Mouse (Mus musculus): ENCODE measurements around the gene Zfp704. TPM values are rescaled to one million over a fixed set of nuclear protein-coding genes. Genes with fewer than 3 reads are reported as not detected.

Gene Zfp704
- polyA plus RNA-seq, 1 experiment from 2014 or later, result 14.7 TPM

DNA sequence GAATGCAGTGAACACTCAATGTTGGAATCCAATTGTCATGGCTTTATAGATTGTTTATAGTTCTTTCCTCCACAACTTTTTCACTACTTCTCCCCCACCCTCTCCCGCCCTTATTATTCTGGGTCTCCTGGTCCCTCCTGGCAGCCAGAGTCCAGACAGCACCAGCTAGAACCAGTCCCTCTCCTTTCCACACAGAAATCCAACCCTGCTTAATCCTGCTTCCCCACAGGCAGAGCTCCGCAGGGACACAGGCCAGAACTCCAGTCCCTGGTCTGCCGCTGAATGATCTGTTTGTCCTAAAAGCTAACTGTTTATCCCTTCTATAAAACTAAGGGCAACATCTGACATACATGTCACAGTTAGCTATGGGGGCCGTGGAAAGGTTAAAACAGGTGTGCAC is 6.0 kb downstream of the Zfp704 start:
- Histone ChIP-seq H3K9me3 (ENCODE audit: control insufficient read depth, low read length) (no peaks in the 10 kb centered on the region), H3K27ac (no peak overlapping the region), H3K4me1 (replicated peaks; ENCODE audit: control insufficient read depth, insufficient read depth, low read length) (peaks cover 28% of the 10 kb centered on the region), H3K4me2 (replicated peaks) (no peak overlapping the region), H3K27me3 (ENCODE audit: control insufficient read depth, insufficient read depth, low read length) (no peaks in the 10 kb centered on the region), H3K36me3 (replicated peaks; ENCODE audit: control insufficient read depth, insufficient read depth) (no peaks in the 10 kb centered on the region), H3K4me3 (replicated peaks; ENCODE audit: low read length) (no peak overlapping the region), H3K9ac (no peak overlapping the region)
- 82% methylated on average over 4 of the region's 4 CpGs for WGBS
- DNase-seq (ENCODE audit: low spot score), result no peak
- ATAC-seq (ENCODE audit: low FRiP score), result no peak

DNA sequence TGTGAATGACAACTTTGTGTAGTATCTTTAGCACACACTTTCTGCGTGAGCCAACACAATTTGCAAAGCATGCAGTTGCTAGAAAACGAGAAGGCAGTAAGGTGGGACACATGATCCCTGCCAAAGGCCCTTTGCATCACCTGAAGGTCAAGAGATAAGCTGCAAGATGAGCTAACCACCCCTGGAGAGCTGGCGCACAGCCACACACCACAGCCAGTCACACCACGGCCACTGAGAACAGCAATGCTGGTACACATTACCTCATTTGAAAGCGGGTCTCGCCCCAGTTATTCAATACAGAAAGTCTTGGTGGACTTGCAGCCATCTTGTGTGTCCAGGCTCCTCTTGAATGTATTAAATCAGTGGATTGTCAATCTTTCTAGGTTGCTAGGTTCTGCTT is 9.3 kb downstream of the Zfp704 start:
- no peak overlapping the region for H3K4me2 ChIP-seq (replicated peaks)
- H3K4me1 ChIP-seq (replicated peaks; ENCODE audit: control insufficient read depth, insufficient read depth, low read length), result peaks cover 7% of the 10 kb centered on the region; the same call in 1 of the 2 replicates
- no peaks in the 10 kb centered on the region for H3K27me3 ChIP-seq (ENCODE audit: control insufficient read depth, insufficient read depth, low read length)
- no peaks in the 10 kb centered on the region for H3K9me3 ChIP-seq (ENCODE audit: control insufficient read depth, low read length)
- WGBS, result 82% methylated on average over 6 of the region's 6 CpGs
- DNase-seq (ENCODE audit: low spot score), result no peak
- no peak overlapping the region for H3K27ac ChIP-seq
- ATAC-seq (ENCODE audit: low FRiP score), result no peak
- H3K36me3 ChIP-seq (replicated peaks; ENCODE audit: control insufficient read depth, insufficient read depth), result no peaks in the 10 kb centered on the region
- no peak overlapping the region for H3K9ac ChIP-seq
- no peak overlapping the region for H3K4me3 ChIP-seq (replicated peaks; ENCODE audit: low read length)

DNA sequence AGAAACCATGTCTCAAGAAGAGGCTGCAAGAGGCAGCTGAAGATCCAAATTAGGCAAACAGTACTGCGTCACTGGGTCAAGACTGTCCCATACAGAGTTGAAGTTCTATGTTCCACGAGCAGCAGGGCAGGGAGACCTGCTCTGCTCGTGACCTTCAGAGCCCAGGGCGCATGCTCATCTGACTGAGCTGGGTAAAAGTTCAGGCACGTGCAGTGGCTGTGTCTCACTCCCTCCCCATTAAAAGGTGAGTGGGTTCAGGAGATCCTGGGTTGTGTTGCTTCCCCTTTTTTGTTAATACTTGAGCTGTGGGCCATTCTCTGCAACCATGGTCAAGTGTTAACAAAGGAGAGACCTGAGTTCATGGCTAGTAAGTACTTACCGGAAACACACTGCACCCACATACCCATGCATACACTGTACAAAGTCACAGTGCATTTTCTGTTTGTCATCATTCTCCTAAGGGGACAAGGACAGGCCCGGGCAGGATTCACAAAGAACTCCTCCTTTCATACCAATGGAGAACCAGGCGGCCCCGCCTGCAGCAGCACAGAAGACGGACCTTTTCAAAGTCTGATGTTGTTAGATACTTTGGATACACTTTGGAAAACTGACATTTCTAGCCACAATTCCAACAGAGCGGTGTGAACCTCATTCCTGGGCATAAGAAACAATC is 10.0 kb downstream of the Zfp704 start:
- no peak for DNase-seq (ENCODE audit: low spot score)
- WGBS, result 89% methylated on average over 11 of the region's 11 CpGs

DNA sequence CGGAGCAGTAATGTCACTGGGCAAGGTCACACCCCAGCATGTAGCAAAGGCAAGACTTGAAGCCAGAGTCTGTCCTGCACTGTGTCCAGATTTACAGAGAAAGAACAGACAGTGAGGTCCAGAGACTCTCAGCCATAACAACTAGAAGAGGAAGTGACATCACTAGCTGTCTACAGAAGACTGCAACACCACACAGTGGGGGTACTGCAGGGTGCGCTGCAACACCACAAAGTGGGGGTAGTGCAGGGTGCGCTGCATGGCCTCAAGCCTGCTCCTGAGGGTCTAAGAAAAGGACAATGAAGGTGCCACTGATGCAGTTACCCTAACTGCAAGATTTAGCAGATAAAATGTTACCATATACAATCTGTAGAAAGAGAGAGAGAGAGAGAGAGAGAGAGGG is 11.8 kb downstream of the Zfp704 start:
- DNase-seq (ENCODE audit: low spot score) (no peak), ATAC-seq (ENCODE audit: low FRiP score) (no peak)
- no peak overlapping the region for H3K4me2 ChIP-seq (replicated peaks)
- H3K9ac ChIP-seq, result no peak overlapping the region
- H3K4me1 ChIP-seq (replicated peaks; ENCODE audit: control insufficient read depth, insufficient read depth, low read length), result no peaks in the 10 kb centered on the region
- no peak overlapping the region for H3K4me3 ChIP-seq (replicated peaks; ENCODE audit: low read length)
- no peaks in the 10 kb centered on the region for H3K36me3 ChIP-seq (replicated peaks; ENCODE audit: control insufficient read depth, insufficient read depth)
- WGBS, result 96% methylated on average over 3 of the region's 3 CpGs
- no peak overlapping the region for H3K27ac ChIP-seq
- no peaks in the 10 kb centered on the region for H3K9me3 ChIP-seq (ENCODE audit: control insufficient read depth, low read length)
- no peaks in the 10 kb centered on the region for H3K27me3 ChIP-seq (ENCODE audit: control insufficient read depth, insufficient read depth, low read length)

More for the DNA sequence above, 10.0 kb downstream of the Zfp704 start:
- no peak overlapping the region for H3K27ac ChIP-seq
- ATAC-seq (ENCODE audit: low FRiP score), result no peak
- 0 out of 2 replicates have a peak, but pooled peaks cover under 1% of the 10 kb centered on the region for H3K4me1 ChIP-seq (replicated peaks; ENCODE audit: control insufficient read depth, insufficient read depth, low read length)
- no peak overlapping the region for H3K4me3 ChIP-seq (replicated peaks; ENCODE audit: low read length)
- no peaks in the 10 kb centered on the region for H3K9me3 ChIP-seq (ENCODE audit: control insufficient read depth, low read length)
- no peak overlapping the region for H3K4me2 ChIP-seq (replicated peaks)
- H3K9ac ChIP-seq, result no peak overlapping the region
- no peaks in the 10 kb centered on the region for H3K27me3 ChIP-seq (ENCODE audit: control insufficient read depth, insufficient read depth, low read length)
- no peaks in the 10 kb centered on the region for H3K36me3 ChIP-seq (replicated peaks; ENCODE audit: control insufficient read depth, insufficient read depth)

DNA sequence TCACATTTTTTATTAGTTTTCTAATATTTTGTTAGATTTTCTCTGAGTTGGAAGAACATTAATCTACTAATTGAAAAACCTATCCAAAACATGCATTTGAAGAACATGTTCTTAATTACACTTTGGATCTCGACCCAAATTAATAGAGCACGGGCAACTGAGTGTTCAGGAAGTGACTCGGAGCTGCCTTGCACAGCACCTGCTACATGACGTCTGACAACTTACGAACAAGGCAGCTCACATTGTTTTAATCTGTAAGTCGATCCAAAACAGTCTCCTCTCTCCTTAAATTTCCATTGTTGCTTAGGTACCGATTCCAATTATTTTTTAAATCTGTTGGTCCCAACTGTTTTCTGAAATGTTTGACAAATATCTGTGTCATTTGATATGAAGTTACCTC is 15.4 kb downstream of the Zfp704 start:
- WGBS, result 84% methylated on average over 7 of the region's 7 CpGs
- H3K4me3 ChIP-seq (replicated peaks; ENCODE audit: low read length), result no peak overlapping the region
- H3K27ac ChIP-seq, result no peak overlapping the region
- H3K27me3 ChIP-seq (ENCODE audit: control insufficient read depth, insufficient read depth, low read length), result no peaks in the 10 kb centered on the region
- no peaks in the 10 kb centered on the region for H3K9me3 ChIP-seq (ENCODE audit: control insufficient read depth, low read length)
- H3K9ac ChIP-seq, result no peak overlapping the region
- no peaks in the 10 kb centered on the region for H3K4me1 ChIP-seq (replicated peaks; ENCODE audit: control insufficient read depth, insufficient read depth, low read length)
- H3K36me3 ChIP-seq (replicated peaks; ENCODE audit: control insufficient read depth, insufficient read depth), result no peaks in the 10 kb centered on the region
- no peak for ATAC-seq (ENCODE audit: low FRiP score)
- no peak for DNase-seq (ENCODE audit: low spot score)
- no peak overlapping the region for H3K4me2 ChIP-seq (replicated peaks)

DNA sequence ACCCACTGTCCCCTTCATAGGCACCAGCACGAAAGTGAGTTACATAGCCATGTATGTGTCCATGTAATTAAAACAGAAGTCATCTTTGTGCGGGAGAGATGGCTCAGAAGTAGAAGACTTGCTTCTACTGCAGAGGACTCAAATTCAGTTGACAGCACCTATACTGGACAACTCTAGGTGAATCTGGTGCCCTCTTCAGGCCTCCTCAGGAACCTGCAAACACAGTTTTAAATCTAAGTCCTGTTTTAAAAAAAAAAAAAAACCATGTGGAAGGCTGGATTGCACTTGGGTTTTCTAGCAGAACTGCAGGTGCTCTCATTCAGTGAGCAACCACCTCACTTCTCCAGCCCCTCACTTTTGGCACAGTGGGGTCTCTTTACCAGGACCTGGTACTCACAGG is 16.1 kb downstream of the Zfp704 start:
- no peak for ATAC-seq (ENCODE audit: low FRiP score)
- no peak overlapping the region for H3K4me3 ChIP-seq (replicated peaks; ENCODE audit: low read length)
- H3K9ac ChIP-seq, result no peak overlapping the region
- 90% methylated on average over 2 of the region's 2 CpGs for WGBS
- no peak overlapping the region for H3K27ac ChIP-seq
- H3K4me1 ChIP-seq (replicated peaks; ENCODE audit: control insufficient read depth, insufficient read depth, low read length), result no peaks in the 10 kb centered on the region
- no peaks in the 10 kb centered on the region for H3K36me3 ChIP-seq (replicated peaks; ENCODE audit: control insufficient read depth, insufficient read depth)
- DNase-seq (ENCODE audit: low spot score), result peak; percentile 37
- no peaks in the 10 kb centered on the region for H3K9me3 ChIP-seq (ENCODE audit: control insufficient read depth, low read length)
- H3K4me2 ChIP-seq (replicated peaks), result no peak overlapping the region
- no peaks in the 10 kb centered on the region for H3K27me3 ChIP-seq (ENCODE audit: control insufficient read depth, insufficient read depth, low read length)

DNA sequence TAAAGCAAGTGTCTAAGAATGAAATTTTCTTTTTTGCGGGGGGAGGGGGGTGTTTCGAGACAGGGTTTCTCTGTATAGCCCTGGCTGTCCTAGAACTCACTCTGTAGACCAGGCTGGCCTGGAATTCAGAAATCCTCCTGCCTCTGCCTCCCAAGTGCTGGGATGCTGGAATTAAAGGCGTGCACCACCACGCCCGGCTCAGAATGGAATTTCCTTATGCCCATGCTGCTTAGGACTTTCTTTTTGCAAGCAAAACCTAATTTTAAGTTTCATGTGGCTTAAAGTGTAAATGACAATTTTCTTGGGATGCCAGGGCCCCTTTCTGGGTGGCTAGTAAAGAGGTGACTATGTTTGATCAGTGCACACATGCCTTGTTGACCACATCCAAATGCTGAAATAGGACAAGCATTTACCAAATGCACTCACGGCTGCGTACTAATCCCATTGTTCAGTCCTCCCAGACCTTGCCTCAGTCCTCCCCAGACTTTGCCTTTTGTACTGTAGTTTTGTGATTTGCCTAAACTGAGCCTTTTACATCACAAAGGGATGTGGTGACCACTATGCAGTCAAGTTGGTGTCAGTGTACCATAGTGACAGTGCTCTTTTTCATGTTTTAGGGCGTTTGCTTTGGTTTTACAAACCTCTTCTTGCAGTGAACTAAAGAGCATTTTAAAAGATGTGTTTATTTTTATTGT is 18.3 kb downstream of the Zfp704 start:
- no peak for ATAC-seq (ENCODE audit: low FRiP score)
- WGBS, result 97% methylated on average over 8 of the region's 8 CpGs

DNA sequence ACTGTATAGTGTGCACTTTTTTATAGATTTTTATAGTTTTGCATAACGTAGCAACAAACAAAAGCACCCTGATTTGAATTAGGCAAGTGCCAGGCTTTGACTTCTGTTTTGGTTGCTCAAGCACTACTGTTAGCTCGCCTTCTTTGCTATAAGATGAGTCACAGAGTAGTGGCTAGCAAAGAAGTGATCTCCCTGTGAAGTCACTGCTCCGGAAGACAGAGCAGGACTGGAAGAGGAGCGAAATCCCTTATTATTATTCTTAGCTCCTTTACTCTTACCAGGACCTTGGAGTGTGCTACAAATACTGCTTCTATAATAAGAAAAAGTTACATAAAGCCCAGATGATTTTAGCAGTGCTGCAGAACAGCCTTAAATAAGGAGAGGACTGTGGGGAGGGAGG is 21.2 kb downstream of the Zfp704 start:
- 88% methylated on average over 4 of the region's 4 CpGs for WGBS
- no peaks in the 10 kb centered on the region for H3K4me1 ChIP-seq (replicated peaks; ENCODE audit: control insufficient read depth, insufficient read depth, low read length)
- H3K9me3 ChIP-seq (ENCODE audit: control insufficient read depth, low read length), result no peaks in the 10 kb centered on the region
- no peak overlapping the region for H3K4me2 ChIP-seq (replicated peaks)
- ATAC-seq (ENCODE audit: low FRiP score) (no peak), DNase-seq (ENCODE audit: low spot score) (no peak)
- no peak overlapping the region for H3K9ac ChIP-seq
- no peaks in the 10 kb centered on the region for H3K27me3 ChIP-seq (ENCODE audit: control insufficient read depth, insufficient read depth, low read length)
- no peak overlapping the region for H3K4me3 ChIP-seq (replicated peaks; ENCODE audit: low read length)
- no peak overlapping the region for H3K27ac ChIP-seq
- H3K36me3 ChIP-seq (replicated peaks; ENCODE audit: control insufficient read depth, insufficient read depth), result no peaks in the 10 kb centered on the region

More for the DNA sequence above, 18.3 kb downstream of the Zfp704 start:
- Histone ChIP-seq H3K9me3 (ENCODE audit: control insufficient read depth, low read length) (no peaks in the 10 kb centered on the region), H3K4me3 (replicated peaks; ENCODE audit: low read length) (no peak overlapping the region), H3K9ac (no peak overlapping the region), H3K27me3 (ENCODE audit: control insufficient read depth, insufficient read depth, low read length) (no peaks in the 10 kb centered on the region), H3K36me3 (replicated peaks; ENCODE audit: control insufficient read depth, insufficient read depth) (no peaks in the 10 kb centered on the region), H3K27ac (no peak overlapping the region), H3K4me1 (replicated peaks; ENCODE audit: control insufficient read depth, insufficient read depth, low read length) (no peaks in the 10 kb centered on the region), H3K4me2 (replicated peaks) (no peak overlapping the region)
- DNase-seq (ENCODE audit: low spot score), result no peak

DNA sequence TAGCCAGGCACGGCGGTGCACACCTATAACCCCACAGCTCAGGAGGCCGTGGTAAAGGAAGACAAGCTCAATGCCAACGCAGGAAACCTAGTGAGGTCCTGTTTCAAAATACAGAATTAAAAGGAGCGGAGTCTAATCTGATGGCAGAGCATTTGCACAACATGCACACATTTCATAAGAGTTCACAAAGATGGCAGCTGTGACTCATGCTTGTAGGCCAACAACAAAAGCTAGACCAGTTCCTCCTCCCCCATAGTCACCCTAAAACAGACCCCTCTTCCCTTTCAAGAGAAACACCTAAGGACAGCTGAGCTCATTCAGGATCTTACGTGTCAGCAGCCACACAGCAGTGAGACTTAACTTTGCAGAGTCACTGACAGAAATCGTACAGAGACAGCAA is 22.6 kb downstream of the Zfp704 start:
- DNase-seq (ENCODE audit: low spot score) (no peak), ATAC-seq (ENCODE audit: low FRiP score) (no peak)
- no peak overlapping the region for H3K27ac ChIP-seq
- H3K9ac ChIP-seq, result no peak overlapping the region
- WGBS, result 93% methylated on average over 7 of the region's 7 CpGs
- no peaks in the 10 kb centered on the region for H3K9me3 ChIP-seq (ENCODE audit: control insufficient read depth, low read length)
- H3K4me3 ChIP-seq (replicated peaks; ENCODE audit: low read length), result no peak overlapping the region
- no peaks in the 10 kb centered on the region for H3K4me1 ChIP-seq (replicated peaks; ENCODE audit: control insufficient read depth, insufficient read depth, low read length)
- H3K4me2 ChIP-seq (replicated peaks), result no peak overlapping the region
- H3K36me3 ChIP-seq (replicated peaks; ENCODE audit: control insufficient read depth, insufficient read depth), result no peaks in the 10 kb centered on the region
- no peaks in the 10 kb centered on the region for H3K27me3 ChIP-seq (ENCODE audit: control insufficient read depth, insufficient read depth, low read length)

Measured in hindbrain, embryonic 14.5 days (tissue).